Mouse (Mus musculus) left cerebral cortex, postnatal 10 days (tissue): ENCODE data around the gene Rptor. TPM values are rescaled to one million over a fixed set of nuclear protein-coding genes. Genes with fewer than 3 reads are reported as not detected.
A peak's percentile ranks its signal among the peaks of the same experiment; 100 is the strongest.

Source experiments
- DNase-seq, 2 experiments: peaks; one replicate each; pipeline ENCODE4 v3.0.0; 2021 to 2022; ENCODE audit warnings: low spot score in 2 of 2, mixed read lengths in 1 of 2; ENCODE audit errors: extremely low spot score in 1 of 2
- intact Hi-C: fragments of 180-260 bp; cut with DNase I; formaldehyde crosslinking; loops from one replicate; pipeline ENCODE4 v1.15.1; 2025
- total RNA-seq, 2 experiments: library from RNA; stranded (reverse); gene quantifications; 2 replicates each; pipeline ENCODE4 v1.2.3; 2021

Gene Rptor
- total RNA-seq, 2 experiments from 2014 or later, result 51.5 to 53.9 TPM

- no peak for DNase-seq
- intact Hi-C loops, result no loop called here
These were observed 2.4 kb upstream of the Rptor start for GRCm38 (mm10) chr11:119600286-119600685.

GRCm38 (mm10) chr11:119602177-119602700 lies 466 bp upstream of the Rptor start:
- intact Hi-C loops, result no loop called here
- no peak for DNase-seq

GRCm38 (mm10) chr11:119603527-119603905 lies 811 bp downstream of the Rptor start:
- peak in 1 of 2 experiments; percentile 44 for DNase-seq
- intact Hi-C loops, result no loop called here

GRCm38 (mm10) chr11:119607464-119607863 lies 4.8 kb downstream of the Rptor start:
- no peak for DNase-seq
- intact Hi-C loops, result no loop called here

GRCm38 (mm10) chr11:119611496-119611895 lies 8.8 kb downstream of the Rptor start:
- intact Hi-C loops, result no loop called here
- no peak for DNase-seq

- no peak for DNase-seq
- intact Hi-C loops, result no loop called here
These were observed 9.5 kb downstream of the Rptor start for GRCm38 (mm10) chr11:119612179-119612578.

- intact Hi-C loops, result no loop called here
- no peak for DNase-seq
These were observed 12.4 kb downstream of the Rptor start for GRCm38 (mm10) chr11:119615087-119615486.

- peak; percentile 9 to 70 for DNase-seq
- intact Hi-C loops, result no loop called here
These were observed 16.1 kb downstream of the Rptor start for GRCm38 (mm10) chr11:119618763-119619162.

- intact Hi-C loops, result loop anchor here (5.0 kb wide), 1 partner anchor 119 kb away; no protein-coding TSS in a partner anchor
These were observed 18.6 kb downstream of the Rptor start for GRCm38 (mm10) chr11:119621266-119621665.

GRCm38 (mm10) chr11:119623800-119624199 lies 21.1 kb downstream of the Rptor start:
- no peak for DNase-seq
- intact Hi-C loops, result loop anchor here (5.0 kb wide), 1 partner anchor 121 kb away; no protein-coding TSS in a partner anchor

More at GRCm38 (mm10) chr11:119621266-119621665, 18.6 kb downstream of the Rptor start:
- DNase-seq, result no peak

GRCm38 (mm10) chr11:119624401-119624800 lies 21.7 kb downstream of the Rptor start:
- intact Hi-C loops, result loop anchor here (5.0 kb wide), 1 partner anchor 122 kb away; no protein-coding TSS in a partner anchor
- DNase-seq, result no peak

GRCm38 (mm10) chr11:119624955-119625354 lies 22.2 kb downstream of the Rptor start:
- no peak for DNase-seq
- intact Hi-C loops, result loop anchor here (5.0 kb wide), 1 partner anchor 123 kb away; no protein-coding TSS in a partner anchor

- no peak for DNase-seq
- intact Hi-C loops, result no loop called here
These were observed 22.8 kb downstream of the Rptor start for GRCm38 (mm10) chr11:119625476-119625875.

GRCm38 (mm10) chr11:119625943-119626342 lies 23.2 kb downstream of the Rptor start:
- DNase-seq, result no peak
- intact Hi-C loops, result no loop called here

GRCm38 (mm10) chr11:119627243-119627642 lies 24.5 kb downstream of the Rptor start:
- DNase-seq, result no peak
- intact Hi-C loops, result no loop called here

GRCm38 (mm10) chr11:119629072-119629471 lies 26.4 kb downstream of the Rptor start:
- intact Hi-C loops, result no loop called here
- DNase-seq, result no peak

GRCm38 (mm10) chr11:119630329-119630728 lies 27.6 kb downstream of the Rptor start:
- no peak for DNase-seq
- intact Hi-C loops, result no loop called here

- DNase-seq, result no peak
- intact Hi-C loops, result no loop called here
These were observed 28.6 kb downstream of the Rptor start for GRCm38 (mm10) chr11:119631222-119631870.

- intact Hi-C loops, result no loop called here
These were observed 33.7 kb downstream of the Rptor start for GRCm38 (mm10) chr11:119636371-119636883.

GRCm38 (mm10) chr11:119637519-119637918 lies 34.8 kb downstream of the Rptor start:
- intact Hi-C loops, result no loop called here
- DNase-seq, result no peak

More at GRCm38 (mm10) chr11:119636371-119636883, 33.7 kb downstream of the Rptor start:
- DNase-seq, result no peak
